In genomic region chr16:97996616-97997382, GRCm38 (mm10) we compare ENCODE assay signal across 8 mouse cellular contexts. TPM values are rescaled to one million over a fixed set of nuclear protein-coding genes. Genes with fewer than 3 reads are reported as not detected.
A peak's percentile ranks its signal among the peaks of the same experiment; 100 is the strongest.
DNase-seq lines count a peak whose midpoint lies in the region; ATAC-seq and TF ChIP-seq lines count a peak whose summit lies in the region.

Gene B230307C23Rik (plus strand): TSS chr16:97997315.

- H3K9me3 ChIP-seq in ES-Bruce4 (replicated peaks; ENCODE audit: control insufficient read depth, insufficient read depth, low read length, poor library complexity, severe bottlenecking) = 0 out of 2 replicates have a peak, but pooled peaks cover 2% of the 10 kb centered on the region
- H3K9me3 ChIP-seq in forebrain, embryonic 13.5 days (replicated peaks) = no peaks in the 10 kb centered on the region
- H3K9me3 ChIP-seq in liver, postnatal 0 days (ENCODE audit: low read length) = peaks cover 4% of the 10 kb centered on the region
- H3K9me3 ChIP-seq in neural tube, embryonic 14.5 days (ENCODE audit: control insufficient read depth, low read length) = no peaks in the 10 kb centered on the region

- H3K36me3 ChIP-seq in ES-Bruce4 (ENCODE audit: control insufficient read depth, insufficient read depth, low read length, poor library complexity, severe bottlenecking) = no peaks in the 10 kb centered on the region
- H3K36me3 ChIP-seq in forebrain, embryonic 13.5 days (ENCODE audit: poor library complexity, severe bottlenecking) = peaks cover 10% of the 10 kb centered on the region
- no peaks in the 10 kb centered on the region for H3K36me3 ChIP-seq in liver, postnatal 0 days (replicated peaks; ENCODE audit: insufficient read depth, low read length)
- H3K36me3 ChIP-seq in neural tube, embryonic 14.5 days (ENCODE audit: control insufficient read depth, insufficient read depth, low read length) = no peaks in the 10 kb centered on the region

- DNase-seq in heart, postnatal 10 days = peak; percentile 91 to 92
- DNase-seq in large intestine, adult 2 months (ENCODE audit: low read depth, low spot score) = peak; percentile 88
- peak; percentile 90 for DNase-seq in liver, postnatal 0 days
- DNase-seq in testis, postnatal 10 days (ENCODE audit: low spot score) = peak; percentile 77

- TF ChIP-seq EP300 in ES-Bruce4 (IDR thresholded peaks at IDR 0.05; ENCODE audit: insufficient read depth, low read depth, low read length) = no peak
- TF ChIP-seq EP300 in liver, postnatal 0 days (IDR thresholded peaks at IDR 0.05; ENCODE audit: low read depth) = no peak; the same call in 1 of the 2 replicates

- H3K4me2 ChIP-seq in forebrain, embryonic 13.5 days = peak within 1 kb of the TSS; percentile 81
- peak within 1 kb of the TSS; percentile 84 for H3K4me2 ChIP-seq in liver, postnatal 0 days (ENCODE audit: low read depth, low read length)
- peak within 1 kb of the TSS; percentile 84 for H3K4me2 ChIP-seq in neural tube, embryonic 14.5 days (ENCODE audit: low read depth, low read length)

- peak within 1 kb of the TSS; percentile 30 for H3K9ac ChIP-seq in ES-Bruce4 (ENCODE audit: low read depth, poor library complexity, severe bottlenecking)
- peak within 1 kb of the TSS; percentile 64 for H3K9ac ChIP-seq in forebrain, embryonic 13.5 days
- peak within 1 kb of the TSS; percentile 58 for H3K9ac ChIP-seq in liver, postnatal 0 days (replicated peaks)
- peak within 1 kb of the TSS; percentile 51; the same call in 1 of the 2 replicates for H3K9ac ChIP-seq in neural tube, embryonic 14.5 days (replicated peaks; ENCODE audit: low read depth, low read length)

- peaks cover 3% of the 10 kb centered on the region for H3K4me1 ChIP-seq in ES-Bruce4 (ENCODE audit: control insufficient read depth, insufficient read depth, low read length)
- peaks cover 16% of the 10 kb centered on the region for H3K4me1 ChIP-seq in forebrain, embryonic 13.5 days
- H3K4me1 ChIP-seq in liver, postnatal 0 days (ENCODE audit: insufficient read depth) = peaks cover 20% of the 10 kb centered on the region
- H3K4me1 ChIP-seq in neural tube, embryonic 14.5 days (ENCODE audit: control insufficient read depth, insufficient read depth, low read length) = 0 out of 2 replicates have a peak, but pooled peaks cover 6% of the 10 kb centered on the region

- TF ChIP-seq POLR2A in ES-Bruce4 (IDR thresholded peaks at IDR 0.05; ENCODE audit: insufficient read depth, low read length) = no peak

- peak within 1 kb of the TSS; percentile 89 for H3K27ac ChIP-seq in ES-Bruce4 (ENCODE audit: insufficient read depth, low read length)
- H3K27ac ChIP-seq in forebrain, embryonic 13.5 days = no peak within 1 kb of the TSS; the same call in none of the 2 replicates
- H3K27ac ChIP-seq in liver, postnatal 0 days (ENCODE audit: low read depth) = peak within 1 kb of the TSS; percentile 97
- H3K27ac ChIP-seq in neural tube, embryonic 14.5 days (ENCODE audit: low read depth, low read length) = peak within 1 kb of the TSS; percentile 48; the same call in 1 of the 2 replicates

- intact Hi-C loops in heart, postnatal 10 days (cut with DNase I) = loop anchor here (5.0 kb wide), 2 partner anchors 34 to 86 kb away; partner anchors contain the start of genes A630089N07Rik, C2cd2 and Zbtb21

- 2% methylated on average over 22 of the region's 22 CpGs for WGBS in forebrain, embryonic 13.5 days
- 2% methylated on average over 22 of the region's 22 CpGs for whole genome bisulfite sequencing in large intestine, adult 2 months
- WGBS in liver, postnatal 0 days (ENCODE audit: insufficient replicate concordance) = 2% methylated on average over 22 of the region's 22 CpGs
- WGBS in neural tube, embryonic 14.5 days = 2% methylated on average over 22 of the region's 22 CpGs

- TF ChIP-seq CTCF in ES-Bruce4 (IDR thresholded peaks at IDR 0.05; ENCODE audit: low read depth, low read length) = no peak
- TF ChIP-seq CTCF in liver, postnatal 0 days (IDR thresholded peaks at IDR 0.05; ENCODE audit: low read depth) = no peak

- peak; percentile 99 for ATAC-seq in cerebellum, adult (ENCODE audit: insufficient number of reproducible peaks, low FRiP score, low TSS enrichment)
- ATAC-seq in forebrain, embryonic 13.5 days = peak; percentile 99
- peak; percentile 97 for ATAC-seq in liver, postnatal 0 days
- peak; percentile 99 for ATAC-seq in neural tube, embryonic 14.5 days (ENCODE audit: low read depth)

- peak within 1 kb of the TSS; percentile 76 for H3K4me3 ChIP-seq in ES-Bruce4 (ENCODE audit: low read depth, low read length)
- H3K4me3 ChIP-seq in forebrain, embryonic 13.5 days = peak within 1 kb of the TSS; percentile 59
- H3K4me3 ChIP-seq in liver, postnatal 0 days (ENCODE audit: low read depth, low read length) = peak within 1 kb of the TSS; percentile 72
- peak within 1 kb of the TSS; percentile 48 for H3K4me3 ChIP-seq in neural tube, embryonic 14.5 days (ENCODE audit: low read depth, low read length)

- no peaks in the 10 kb centered on the region; the same call in 1 of the 2 replicates for H3K27me3 ChIP-seq in ES-Bruce4 (ENCODE audit: control insufficient read depth, insufficient read depth, low read length, poor library complexity, severe bottlenecking)
- H3K27me3 ChIP-seq in forebrain, embryonic 13.5 days = no peaks in the 10 kb centered on the region
- H3K27me3 ChIP-seq in liver, postnatal 0 days (ENCODE audit: insufficient read depth, low read length) = no peaks in the 10 kb centered on the region
- H3K27me3 ChIP-seq in neural tube, embryonic 14.5 days (ENCODE audit: control insufficient read depth, insufficient read depth, low read length) = no peaks in the 10 kb centered on the region

RNA-seq across cellular contexts. Expression of gene B230307C23Rik, which starts in this region (rescaled TPM):
- polyA plus RNA-seq in ES-Bruce4 (2011; ENCODE audit: insufficient read depth, insufficient read length, low read depth, missing spikeins) = 28.1 and 28.4 TPM in 2 replicates
- polyA plus RNA-seq in forebrain, embryonic 13.5 days (2015; fragmentation: Nextera tagmentation; extraction: Ambion mirVana) = 18.2 and 25.3 TPM in 2 replicates
- 1 to 10 TPM; 7.9 to 9.0 TPM for total RNA-seq in heart, postnatal 10 days (2021)
- polyA plus RNA-seq in large intestine, adult 2 months (2012; rRNA removed) = 7.1 and 8.2 TPM in 2 replicates
- polyA plus RNA-seq in liver, postnatal 0 days (2015; fragmentation: Nextera tagmentation; extraction: Ambion mirVana) = 9.8 and 11.2 TPM in 2 replicates
- polyA plus RNA-seq in neural tube, embryonic 14.5 days (2014; fragmentation: Nextera tagmentation; extraction: Ambion mirVana) = 21.8 and 35.7 TPM in 2 replicates
